Mouse (Mus musculus): ENCODE data around the gene Mars.

- TF ChIP-seq POLR2A (IDR thresholded peaks at IDR 0.05; ENCODE audit: extremely low read depth, insufficient read depth, low read length) = no peak
- no peak for TF ChIP-seq CTCF (IDR thresholded peaks at IDR 0.05; ENCODE audit: low read depth, low read length)
Observed at GRCm38 (mm10) chr10:127286194-127286593, 25.4 kb downstream of the Mars start.
